Mouse (Mus musculus): ENCODE measurements around the gene Tmem183a.

- TF ChIP-seq CTCF (IDR thresholded peaks at IDR 0.05; ENCODE audit: insufficient read depth, low read depth, low read length), result no peak
- TF ChIP-seq POLR2A (IDR thresholded peaks at IDR 0.05; ENCODE audit: insufficient read depth, low read depth, low read length), result no peak
Measured at GRCm38 (mm10) chr1:134385176-134385575, 23.4 kb upstream of the Tmem183a start.
